ENCODE assay signal across 25 mouse cellular contexts in genomic region chr14:55929263-55929997, GRCm38 (mm10). TPM values are rescaled to one million over a fixed set of nuclear protein-coding genes. Genes with fewer than 3 reads are reported as not detected.
"Had no signal": no experiment of that assay in that cellular context is flagged by ENCODE, and none has a peak within 500 bp of the region (broad histone marks: within the 10 kb centered on the region; RNA-seq: fewer than 3 reads in every experiment).

No protein-coding gene starts in this region.

- ATAC-seq: liver, embryonic 12.5 days; midbrain, embryonic 13.5 days had no signal

- H3K4me3 ChIP-seq: limb, embryonic 15.5 days; liver, embryonic 12.5 days; megakaryocyte, embryonic 14.5 days; midbrain, embryonic 13.5 days; neural tube, embryonic 15.5 days had no signal

- H3K9me3 ChIP-seq: limb, embryonic 15.5 days; liver, embryonic 12.5 days; megakaryocyte, embryonic 14.5 days; midbrain, embryonic 13.5 days; neural tube, embryonic 15.5 days had no signal

- H3K27me3 ChIP-seq: limb, embryonic 15.5 days; liver, embryonic 12.5 days; megakaryocyte, embryonic 14.5 days; midbrain, embryonic 13.5 days; neural tube, embryonic 15.5 days had no signal

- DNase-seq: kidney, adult 9 months; kidney, postnatal 36 days; lung, embryonic 14.5 days; lung, postnatal 10 days; lung, postnatal 4 days; right cerebral cortex, adult 18-20 months; right cerebral cortex, postnatal 4 days; spleen, adult 18-20 months; thymus, adult 18-20 months; thymus, postnatal 14 days had no signal

- H3K4me1 ChIP-seq: midbrain, embryonic 13.5 days; neural tube, embryonic 15.5 days had no signal

- H3K36me3 ChIP-seq: limb, embryonic 15.5 days; liver, embryonic 12.5 days; midbrain, embryonic 13.5 days; neural tube, embryonic 15.5 days had no signal

RNA-seq across cellular contexts. Expression of gene Cma1, which starts 15.0 kb away (rescaled TPM):
- total RNA-seq: layer of hippocampus, adult 18-20 months; left cerebral cortex, adult 18-20 months; left cerebral cortex, postnatal 14 days had no signal
- polyA plus RNA-seq: limb, embryonic 11.5 days; liver, embryonic 12.5 days; midbrain, embryonic 13.5 days; neural tube, embryonic 11.5 days had no signal

RNA-seq across cellular contexts. Expression of gene Cma2, which starts 21.4 kb away (rescaled TPM):
- total RNA-seq: layer of hippocampus, adult 18-20 months; layer of hippocampus, postnatal 10 days; left cerebral cortex, adult 18-20 months; left cerebral cortex, postnatal 14 days; midbrain, postnatal 0 days had no signal
- polyA plus RNA-seq: kidney, postnatal 0 days; limb, embryonic 11.5 days; liver, embryonic 12.5 days; liver, embryonic 16.5 days; lung, embryonic 14.5 days; midbrain, embryonic 13.5 days; midbrain, postnatal 0 days; neural tube, embryonic 11.5 days; neural tube, embryonic 15.5 days; stomach, embryonic 14.5 days had no signal
